Comparison of ENCODE assay signal across 27 mouse cellular contexts in the genomic region with DNA sequence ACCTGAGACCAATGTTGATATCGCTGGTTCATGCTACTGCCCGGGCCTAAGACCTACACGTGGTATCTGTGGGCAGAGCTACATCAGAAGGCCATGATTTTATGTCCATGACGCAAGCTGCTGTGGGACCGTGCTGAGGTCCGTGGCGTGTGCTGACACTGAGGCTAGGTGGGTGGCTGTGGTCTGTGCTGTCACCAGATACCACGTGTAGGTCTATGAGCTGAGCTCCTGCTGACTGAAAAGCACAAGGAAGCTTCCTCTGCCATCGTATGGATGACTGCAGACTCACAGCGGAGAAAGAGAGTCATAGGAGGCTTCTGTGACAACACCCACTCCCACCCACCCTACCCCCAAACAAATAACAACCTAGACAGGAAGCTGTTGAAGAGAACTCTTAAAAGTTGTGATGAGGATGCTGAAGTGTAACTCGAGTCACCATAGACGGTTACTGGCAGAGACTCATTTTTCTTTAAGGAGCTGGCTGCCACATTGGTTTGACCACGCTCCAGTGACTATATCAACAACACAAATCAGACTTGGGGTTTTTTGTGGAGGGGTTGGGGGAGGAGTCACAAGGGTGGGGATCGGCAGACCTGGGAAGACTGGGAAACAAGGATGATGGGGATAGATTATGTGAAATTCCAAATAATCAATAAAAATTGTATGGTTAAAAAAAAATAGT. TPM values are rescaled to one million over a fixed set of nuclear protein-coding genes. Genes with fewer than 3 reads are reported as not detected.
"Had no signal": no experiment of that assay in that cellular context is flagged by ENCODE, and none has a peak within 500 bp of the region (broad histone marks: within the 10 kb centered on the region; RNA-seq: fewer than 3 reads in every experiment).

No protein-coding gene starts in this region.

- H3K4me1 ChIP-seq: heart, embryonic 13.5 days; heart, embryonic 15.5 days; hindbrain, embryonic 10.5 days; hindbrain, embryonic 12.5 days; intestine, embryonic 15.5 days; limb, embryonic 15.5 days had no signal

- H3K4me2 ChIP-seq: heart, embryonic 11.5 days; heart, embryonic 13.5 days; heart, embryonic 15.5 days; hindbrain, embryonic 12.5 days; hindbrain, embryonic 14.5 days; intestine, embryonic 15.5 days; limb, embryonic 13.5 days; limb, embryonic 15.5 days; liver, embryonic 12.5 days had no signal

- H3K9me3 ChIP-seq: heart, embryonic 13.5 days; heart, embryonic 15.5 days; hindbrain, embryonic 10.5 days; hindbrain, embryonic 12.5 days; intestine, embryonic 15.5 days; limb, embryonic 13.5 days; limb, embryonic 15.5 days; liver, embryonic 12.5 days had no signal

- H3K36me3 ChIP-seq: heart, embryonic 13.5 days; heart, embryonic 15.5 days; hindbrain, embryonic 10.5 days; hindbrain, embryonic 12.5 days; intestine, embryonic 15.5 days; limb, embryonic 13.5 days; limb, embryonic 15.5 days; liver, embryonic 12.5 days had no signal

- H3K27ac ChIP-seq: gastrocnemius, adult 2 months; heart, adult 2 months; heart, embryonic 13.5 days; heart, embryonic 15.5 days; hindbrain, embryonic 10.5 days; hindbrain, embryonic 12.5 days; hindbrain, embryonic 14.5 days; intestine, embryonic 15.5 days; limb, embryonic 13.5 days; limb, embryonic 15.5 days; liver, embryonic 12.5 days; liver, embryonic 14.5 days had no signal

- H3K9ac ChIP-seq: heart, embryonic 13.5 days; heart, embryonic 15.5 days; hindbrain, embryonic 12.5 days; hindbrain, embryonic 14.5 days; intestine, embryonic 15.5 days; limb, embryonic 13.5 days; limb, embryonic 15.5 days; liver, embryonic 12.5 days; liver, embryonic 14.5 days had no signal

- ATAC-seq: hindbrain, embryonic 16.5 days; inflammation-experienced regulatory T-cells, adult 6 months; intestine, embryonic 15.5 days; intestine, postnatal 0 days; liver, embryonic 12.5 days had no signal

- H3K27me3 ChIP-seq: heart, embryonic 15.5 days; hindbrain, embryonic 12.5 days; intestine, embryonic 15.5 days; limb, embryonic 13.5 days; limb, embryonic 15.5 days; liver, embryonic 12.5 days had no signal

- H3K4me3 ChIP-seq: gastrocnemius, adult 2 months; heart, adult 2 months; heart, embryonic 13.5 days; heart, embryonic 15.5 days; hindbrain, embryonic 10.5 days; hindbrain, embryonic 12.5 days; intestine, embryonic 15.5 days; limb, embryonic 13.5 days; limb, embryonic 15.5 days; liver, embryonic 12.5 days had no signal

- DNase-seq: gastrocnemius, adult 2 months; gastrocnemius, postnatal 10 days; gastrocnemius, postnatal 25 days; heart, adult 2 months; heart, postnatal 14 days; heart, postnatal 36 days; kidney, adult 18-20 months; kidney, adult 8-10 months; kidney, postnatal 36 days; layer of hippocampus, adult 9-11 months; layer of hippocampus, postnatal 36 days; left cerebral cortex, postnatal 4 days; lung, adult 18-20 months had no signal

RNA-seq across cellular contexts. Expression of a gene that starts 58.6 kb away (rescaled TPM):
- polyA plus RNA-seq: liver, embryonic 12.5 days had no signal
